Mouse (Mus musculus) lung, adult 2 months (tissue): Measurements from ENCODE around the gene Med11.
"Not testable (repeated sequence)": the region's sequence is repeated elsewhere in the genome, so short reads cannot be mapped to it uniquely, and the experiment has no call there.

Experiments used
- CTCF ChIP-seq: fragments of 200-500 bp; IDR thresholded peaks from 2 replicates; pipeline ENCODE4 v1.5.1; 2011; ENCODE audit warnings: mild to moderate bottlenecking, low read length, control low read depth; ENCODE audit not compliant: insufficient read depth
- POLR2A ChIP-seq: fragments of 200-500 bp; IDR thresholded peaks from 2 replicates; pipeline ENCODE4 v1.6.1; 2011; ENCODE audit warnings: low read depth, mild to moderate bottlenecking, control low read depth, low read length, borderline replicate concordance; ENCODE audit errors: extremely low read depth

GRCm38 (mm10) chr11:70473291-70473690, 21.6 kb downstream of the Med11 start:
- not testable (repeated sequence) for TF ChIP-seq CTCF, POLR2A
